Mouse (Mus musculus): ENCODE measurements around the gene Lypd3. TPM values are rescaled to one million over a fixed set of nuclear protein-coding genes. Genes with fewer than 3 reads are reported as not detected.
A peak's percentile ranks its signal among the peaks of the same experiment; 100 is the strongest.

Lypd3 gene
- total and polyA plus RNA-seq, 2 experiments from 2014 or later = 1.5 to 2.2 TPM

- Histone ChIP-seq H3K4me3 (ENCODE audit: low read depth, low read length) (peak within 1 kb of the TSS; percentile 30), H3K27me3 (ENCODE audit: insufficient read depth, low read length) (peaks cover 37% of the 10 kb centered on the region), H3K9ac (replicated peaks; ENCODE audit: low read length, poor library complexity, severe bottlenecking) (no peak within 1 kb of the TSS; the same call in 1 of the 2 replicates), H3K9me3 (ENCODE audit: low read length) (no peaks in the 10 kb centered on the region), H3K4me2 (ENCODE audit: low read depth, low read length, poor library complexity, severe bottlenecking) (peak within 1 kb of the TSS; percentile 50), H3K36me3 (ENCODE audit: insufficient read depth, low read length) (no peaks in the 10 kb centered on the region), H3K4me1 (ENCODE audit: insufficient read depth, low read length) (no peaks in the 10 kb centered on the region), H3K27ac (ENCODE audit: low read depth, low read length) (no peak within 1 kb of the TSS)
- no peak for TF ChIP-seq CTCF (IDR thresholded peaks at IDR 0.05)
- DNase-seq (ENCODE audit: low spot score) (no peak), ATAC-seq (ENCODE audit: low FRiP score) (no peak)
- 5% methylated on average over 27 of the region's 27 CpGs for WGBS
Observed at GRCm38 (mm10) chr7:24610144-24610878, 26.0 kb upstream of the Lypd3 start, which contains the start of gene Phldb3. Gene Phldb3 (plus strand): TSS chr7:24610763.

GRCm38 (mm10) chr7:24610879-24611494 is 25.4 kb upstream of the Lypd3 start:
- H3K4me2 ChIP-seq (ENCODE audit: low read depth, low read length, poor library complexity, severe bottlenecking) = peak overlapping the region; percentile 50
- TF ChIP-seq CTCF (IDR thresholded peaks at IDR 0.05) = no peak
- DNase-seq (ENCODE audit: low spot score) = no peak
- no peaks in the 10 kb centered on the region for H3K4me1 ChIP-seq (ENCODE audit: insufficient read depth, low read length)
- H3K9ac ChIP-seq (replicated peaks; ENCODE audit: low read length, poor library complexity, severe bottlenecking) = no peak overlapping the region; the same call in 1 of the 2 replicates
- WGBS = 1% methylated on average over 36 of the region's 36 CpGs
- ATAC-seq (ENCODE audit: low FRiP score) = 0 out of 2 replicates have a peak, but pooled peaks have one; percentile 20
- peak overlapping the region; percentile 30 for H3K4me3 ChIP-seq (ENCODE audit: low read depth, low read length)
- peaks cover 37% of the 10 kb centered on the region for H3K27me3 ChIP-seq (ENCODE audit: insufficient read depth, low read length)
- H3K9me3 ChIP-seq (ENCODE audit: low read length) = no peaks in the 10 kb centered on the region
- H3K36me3 ChIP-seq (ENCODE audit: insufficient read depth, low read length) = no peaks in the 10 kb centered on the region
- no peak overlapping the region for H3K27ac ChIP-seq (ENCODE audit: low read depth, low read length)

- Histone ChIP-seq H3K27ac (ENCODE audit: low read depth, low read length) (no peak overlapping the region), H3K4me3 (ENCODE audit: low read depth, low read length) (peak overlapping the region; percentile 30; the same call in 1 of the 2 replicates), H3K9me3 (ENCODE audit: low read length) (no peaks in the 10 kb centered on the region), H3K36me3 (ENCODE audit: insufficient read depth, low read length) (no peaks in the 10 kb centered on the region), H3K27me3 (ENCODE audit: insufficient read depth, low read length) (peaks cover 37% of the 10 kb centered on the region), H3K9ac (replicated peaks; ENCODE audit: low read length, poor library complexity, severe bottlenecking) (no peak overlapping the region), H3K4me2 (ENCODE audit: low read depth, low read length, poor library complexity, severe bottlenecking) (peak overlapping the region; percentile 50; the same call in 1 of the 2 replicates), H3K4me1 (ENCODE audit: insufficient read depth, low read length) (no peaks in the 10 kb centered on the region)
- ATAC-seq (ENCODE audit: low FRiP score) (no peak), DNase-seq (ENCODE audit: low spot score) (no peak)
- no peak for TF ChIP-seq CTCF (IDR thresholded peaks at IDR 0.05)
- WGBS = 17% methylated on average over 7 of the region's 7 CpGs
Observed at GRCm38 (mm10) chr7:24611709-24612108, 24.6 kb upstream of the Lypd3 start.

GRCm38 (mm10) chr7:24612308-24612910 is 23.9 kb upstream of the Lypd3 start:
- Histone ChIP-seq H3K27ac (ENCODE audit: low read depth, low read length) (no peak overlapping the region), H3K9ac (replicated peaks; ENCODE audit: low read length, poor library complexity, severe bottlenecking) (no peak overlapping the region), H3K4me3 (ENCODE audit: low read depth, low read length) (peak overlapping the region; percentile 10; the same call in 1 of the 2 replicates), H3K4me1 (ENCODE audit: insufficient read depth, low read length) (no peaks in the 10 kb centered on the region), H3K9me3 (ENCODE audit: low read length) (no peaks in the 10 kb centered on the region), H3K27me3 (ENCODE audit: insufficient read depth, low read length) (peaks cover 37% of the 10 kb centered on the region), H3K4me2 (ENCODE audit: low read depth, low read length, poor library complexity, severe bottlenecking) (peak overlapping the region; percentile 18; the same call in 1 of the 2 replicates), H3K36me3 (ENCODE audit: insufficient read depth, low read length) (no peaks in the 10 kb centered on the region)
- ATAC-seq (ENCODE audit: low FRiP score) (no peak), DNase-seq (ENCODE audit: low spot score) (no peak)
- WGBS = 8% methylated on average over 27 of the region's 27 CpGs
- no peak for TF ChIP-seq CTCF (IDR thresholded peaks at IDR 0.05)

GRCm38 (mm10) chr7:24614816-24615215 is 21.5 kb upstream of the Lypd3 start:
- 79% methylated on average over 13 of the region's 13 CpGs for WGBS
- peaks cover 33% of the 10 kb centered on the region for H3K27me3 ChIP-seq (ENCODE audit: insufficient read depth, low read length)
- H3K27ac ChIP-seq (ENCODE audit: low read depth, low read length) = no peak overlapping the region
- H3K4me1 ChIP-seq (ENCODE audit: insufficient read depth, low read length) = no peaks in the 10 kb centered on the region
- no peaks in the 10 kb centered on the region for H3K9me3 ChIP-seq (ENCODE audit: low read length)
- ATAC-seq (ENCODE audit: low FRiP score) = no peak
- no peak overlapping the region for H3K4me3 ChIP-seq (ENCODE audit: low read depth, low read length)
- no peak overlapping the region for H3K9ac ChIP-seq (replicated peaks; ENCODE audit: low read length, poor library complexity, severe bottlenecking)
- H3K36me3 ChIP-seq (ENCODE audit: insufficient read depth, low read length) = no peaks in the 10 kb centered on the region
- no peak overlapping the region for H3K4me2 ChIP-seq (ENCODE audit: low read depth, low read length, poor library complexity, severe bottlenecking)
- no peak for TF ChIP-seq CTCF (IDR thresholded peaks at IDR 0.05)
- no peak for DNase-seq (ENCODE audit: low spot score)

Data from midbrain, postnatal 0 days (tissue).